Mouse (Mus musculus) fibroblast of lung, adult 2 months (primary cell): Measurements from ENCODE around the gene Ces2b.
"Not testable (repeated sequence)": the region's sequence is repeated elsewhere in the genome, so short reads cannot be mapped to it uniquely, and the experiment has no call there.

Source experiments
- DNase-seq: peaks from one replicate; pipeline ENCODE4 v3.0.0-alpha.2; 2011; ENCODE audit warnings: low read depth

Gene Ces2b

GRCm38 (mm10) chr8:104831440-104831839 lies at the start of gene Ces2b:
Gene Ces2b (plus strand): TSS chr8:104831572.
- DNase-seq = no peak

- DNase-seq = peak; percentile 8
Measured at GRCm38 (mm10) chr8:104787049-104787448, 44.3 kb upstream of the Ces2b start.

GRCm38 (mm10) chr8:104788929-104789328 lies 42.4 kb upstream of the Ces2b start:
- no peak for DNase-seq

DNA sequence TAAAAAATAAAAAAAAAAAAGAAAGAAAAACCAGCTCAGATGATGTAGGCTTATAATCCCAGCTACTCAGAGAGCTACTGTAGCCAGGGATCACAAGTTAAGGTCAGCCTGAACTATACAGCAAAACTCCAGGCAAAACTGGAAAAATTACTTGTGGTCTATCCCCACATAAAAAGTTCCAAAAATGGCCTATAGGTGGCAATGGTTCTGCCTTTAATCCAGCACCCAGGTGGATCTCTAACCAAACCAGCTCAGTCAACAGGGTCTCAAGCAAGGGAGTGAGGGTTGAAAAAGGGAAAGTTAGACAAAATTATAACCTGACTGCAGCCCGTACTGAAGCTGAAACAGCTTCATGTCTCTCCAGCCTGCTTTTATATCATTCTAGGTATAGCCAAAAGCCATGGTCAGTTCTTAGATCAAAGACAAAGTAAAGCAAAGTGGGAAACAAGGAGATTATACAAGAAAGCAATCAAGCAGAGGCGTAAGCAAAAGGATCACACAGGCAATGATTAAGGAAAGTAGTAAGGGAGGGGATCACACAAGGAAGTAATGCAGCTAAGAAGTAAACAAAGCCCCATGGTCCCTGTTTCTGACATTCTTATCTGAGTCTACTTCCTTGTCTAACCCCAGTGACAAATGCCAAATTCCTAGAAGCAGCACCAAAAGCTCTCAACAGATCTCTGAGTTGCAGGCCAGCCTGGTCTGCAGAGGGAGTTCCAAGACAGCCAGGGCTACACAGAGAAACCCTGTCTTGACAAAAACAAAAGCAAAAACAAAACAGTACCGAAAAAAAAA lies 41.3 kb upstream of the Ces2b start:
- DNase-seq = no peak

DNA sequence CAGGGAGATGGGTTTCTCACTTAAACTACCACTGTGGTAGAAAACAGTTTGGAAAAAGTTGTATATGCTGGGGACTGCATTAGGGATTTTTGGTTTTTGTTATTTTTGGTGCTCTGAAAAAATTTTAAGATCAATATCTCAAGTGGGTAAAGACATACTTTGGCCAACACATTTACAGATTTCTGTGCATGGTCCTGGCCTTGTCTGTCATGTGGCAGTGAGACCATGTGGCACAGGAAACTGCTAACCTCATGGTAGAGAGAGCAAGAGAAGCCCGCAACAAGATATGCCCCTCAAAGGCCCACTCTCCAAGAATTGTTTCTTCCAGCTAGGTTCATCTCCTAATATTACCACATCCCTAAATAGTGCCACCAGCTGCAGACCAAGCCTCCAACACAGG lies 32.0 kb upstream of the Ces2b start:
- DNase-seq = no peak

DNA sequence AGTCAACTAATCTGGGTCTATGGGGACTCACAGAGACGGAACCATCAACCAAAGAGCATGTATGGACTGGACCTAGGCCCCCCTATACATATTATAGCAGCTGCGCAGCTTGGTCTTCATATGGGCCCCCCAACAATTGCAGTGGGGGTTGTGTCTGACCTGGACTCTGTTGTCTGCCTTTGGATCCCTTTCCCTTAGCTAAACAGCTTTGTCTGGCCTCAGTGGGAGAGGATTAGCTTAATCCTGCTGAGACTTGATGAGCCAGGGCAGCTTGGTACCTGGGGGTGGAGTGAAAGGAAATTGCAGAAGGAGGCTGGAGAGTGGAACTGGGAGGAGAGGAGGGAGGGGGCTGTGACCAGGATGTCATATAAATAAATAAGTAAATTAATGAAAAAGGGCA lies 25.2 kb upstream of the Ces2b start:
- DNase-seq = no peak

DNA sequence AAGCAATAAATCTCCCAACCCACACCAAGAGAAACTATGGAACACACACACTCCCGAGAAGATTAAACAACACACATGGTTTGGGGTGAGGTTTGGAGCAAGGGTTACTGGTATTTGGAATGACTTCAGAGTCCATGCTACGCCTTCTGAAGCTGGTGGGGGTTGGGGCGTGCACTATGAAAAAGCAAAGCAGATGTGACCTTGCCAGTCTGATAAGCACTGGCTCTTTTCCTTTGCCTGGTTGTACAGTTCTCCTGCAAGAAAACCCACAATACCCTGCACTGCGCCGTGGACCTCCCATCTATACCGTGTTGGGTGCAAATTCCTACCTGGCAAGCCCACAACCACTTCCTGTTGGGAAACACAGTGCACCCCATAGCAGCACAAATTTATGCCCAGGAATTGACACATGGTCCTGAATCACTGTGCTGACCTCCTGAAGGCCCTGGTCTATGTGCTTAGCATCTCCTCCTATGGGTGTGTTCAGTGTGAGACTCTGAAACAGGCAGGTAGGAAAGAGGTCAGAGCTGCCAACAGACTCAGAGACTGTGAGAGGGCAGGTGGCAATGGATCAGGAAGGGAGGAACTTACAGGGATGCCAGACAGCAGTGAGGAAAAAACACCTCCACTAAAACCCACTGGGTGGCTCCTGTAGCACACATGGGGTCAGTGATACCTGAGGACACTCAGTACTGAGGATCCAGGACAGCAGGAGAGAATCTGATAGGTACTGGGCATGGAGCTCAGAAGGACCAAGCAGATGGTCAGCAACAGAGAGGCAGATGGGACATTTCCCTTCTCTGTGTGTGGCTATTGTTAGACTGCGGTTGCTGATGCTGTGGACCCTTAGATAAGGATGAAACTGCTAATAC lies 22.6 kb upstream of the Ces2b start:
- DNase-seq = no peak

DNA sequence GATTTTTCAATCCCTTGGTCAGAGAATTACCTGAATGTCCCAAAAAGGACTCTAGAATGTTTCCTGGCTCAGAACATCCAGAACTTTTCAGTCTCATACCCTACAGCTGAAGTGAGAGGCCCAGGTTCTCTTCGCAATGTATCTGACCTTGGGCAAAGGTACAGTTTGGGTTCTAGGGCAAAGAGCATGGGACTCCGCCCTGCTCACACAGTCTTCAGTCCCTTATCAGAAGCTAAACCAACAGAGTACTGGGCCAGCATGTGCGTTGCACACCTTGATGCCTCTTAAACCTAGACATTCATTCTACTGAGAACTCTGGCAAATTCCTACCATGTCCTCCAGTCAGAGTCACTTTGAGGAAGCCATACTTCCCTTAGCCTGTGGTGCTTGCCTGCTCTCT lies 21.9 kb upstream of the Ces2b start:
- DNase-seq = no peak

DNA sequence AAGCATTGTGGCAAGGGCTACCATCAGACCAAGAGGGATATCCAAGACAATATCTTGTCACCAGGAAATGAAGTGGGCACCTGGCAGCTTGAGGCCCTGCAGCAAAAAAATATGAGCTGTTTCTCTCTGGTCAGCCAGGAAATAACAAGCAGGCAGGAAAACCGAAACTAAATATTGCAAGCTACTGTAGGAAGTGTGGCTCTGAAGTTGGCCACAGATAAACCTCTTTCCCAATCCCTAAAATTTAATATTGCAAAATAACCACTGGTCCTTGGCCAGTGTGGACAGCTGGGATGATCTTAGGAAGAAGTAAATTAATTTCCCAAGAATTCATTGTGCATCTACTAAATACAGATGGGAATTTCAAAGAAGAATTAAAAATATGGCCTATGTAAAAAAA lies 4.5 kb upstream of the Ces2b start:
- DNase-seq = no peak

GRCm38 (mm10) chr8:104828221-104828620 lies 3.2 kb upstream of the Ces2b start:
- no peak for DNase-seq

DNA sequence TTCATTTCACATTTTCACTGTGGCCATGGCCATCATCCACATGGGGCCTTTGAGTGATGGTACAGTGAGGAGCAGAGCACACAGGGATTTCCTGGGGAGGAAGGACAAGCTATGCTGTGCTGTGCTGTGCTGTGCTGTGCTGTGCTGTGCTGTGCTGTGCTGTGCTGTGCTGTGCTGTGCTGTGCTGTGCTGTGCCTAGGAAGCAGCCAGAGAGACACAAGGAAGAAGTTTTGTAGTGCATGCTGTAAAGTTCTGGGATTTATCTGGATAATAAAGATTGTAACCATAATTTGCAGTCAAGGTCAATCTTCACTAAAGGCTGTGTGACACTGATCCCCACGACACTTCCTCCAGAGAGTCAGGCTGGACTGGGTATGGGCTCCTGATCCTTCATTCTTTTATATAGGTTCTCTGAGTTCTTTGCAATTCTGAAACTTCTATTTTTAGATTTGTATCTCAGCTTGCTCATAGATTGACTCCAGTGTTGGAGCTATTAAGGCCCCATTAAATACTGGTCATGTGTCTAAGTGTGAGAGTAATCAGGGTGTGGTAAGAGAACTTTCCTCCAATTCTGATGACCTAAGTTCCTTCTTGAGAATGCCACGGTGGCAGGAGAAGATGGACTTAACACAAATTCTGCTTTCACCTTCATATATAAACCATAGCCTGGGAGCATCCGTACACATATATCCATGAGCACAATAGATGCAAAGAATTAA lies 10.1 kb downstream of the Ces2b start:
- no peak for DNase-seq

DNA sequence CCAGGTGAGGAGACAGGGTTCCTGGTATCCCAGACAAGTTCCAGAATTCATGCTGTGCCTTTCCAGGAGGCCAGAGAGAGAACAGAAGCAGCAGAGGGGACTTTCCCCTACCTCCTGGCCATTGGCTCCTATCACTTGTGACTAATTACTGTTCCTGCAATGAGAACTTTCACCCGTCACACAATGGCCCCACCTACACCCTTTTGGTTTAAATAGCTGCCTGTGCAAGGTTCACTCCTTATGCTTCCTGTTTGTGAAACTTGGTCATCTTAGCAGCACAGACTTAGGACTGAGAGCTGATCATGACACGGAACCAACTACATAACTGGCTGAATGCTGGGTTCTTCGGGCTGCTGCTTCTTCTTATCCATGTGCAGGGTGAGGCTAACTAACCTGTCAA lies 15.5 kb downstream of the Ces2b start, which contains the start of gene Ces2c:
Gene Ces2c, plus strand, starts transcription at position 238 of the 400 bp plus-strand sequence.
- no peak for DNase-seq

DNA sequence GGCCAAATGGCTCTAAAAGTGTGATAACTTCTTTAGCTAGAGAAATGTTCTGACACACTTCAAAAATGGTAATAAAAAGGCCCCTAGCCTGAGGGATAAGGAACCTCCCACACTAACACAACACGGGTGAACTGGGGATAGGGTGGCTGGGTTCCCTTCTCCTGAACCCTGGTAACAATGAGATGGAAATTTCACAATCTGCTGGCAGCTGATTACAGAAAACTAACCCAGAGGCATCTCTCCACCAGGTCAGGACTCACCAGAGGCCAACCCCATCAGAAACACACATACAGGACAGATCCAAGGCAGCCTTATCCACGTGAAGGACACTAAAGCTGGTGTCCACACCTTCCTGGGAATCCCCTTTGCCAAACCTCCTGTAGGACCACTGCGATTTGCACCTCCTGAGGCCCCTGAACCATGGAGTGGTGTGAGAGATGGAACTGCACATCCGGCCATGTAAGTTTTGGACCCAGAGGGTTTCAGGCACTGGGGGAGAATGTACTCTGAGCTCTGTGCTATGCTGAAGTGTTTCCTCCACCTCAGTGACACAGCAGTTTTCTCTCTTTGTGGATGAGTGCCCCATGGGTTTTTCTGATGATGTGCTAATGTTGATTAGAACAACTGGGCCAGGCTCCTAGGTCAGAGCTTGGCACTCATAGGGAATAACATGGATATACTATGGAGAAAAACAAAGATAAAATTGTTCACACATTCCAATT lies 16.5 kb downstream of the Ces2b start:
- no peak for DNase-seq

- DNase-seq = not testable (repeated sequence)
Measured at GRCm38 (mm10) chr8:104866844-104867531, 35.6 kb downstream of the Ces2b start.

DNA sequence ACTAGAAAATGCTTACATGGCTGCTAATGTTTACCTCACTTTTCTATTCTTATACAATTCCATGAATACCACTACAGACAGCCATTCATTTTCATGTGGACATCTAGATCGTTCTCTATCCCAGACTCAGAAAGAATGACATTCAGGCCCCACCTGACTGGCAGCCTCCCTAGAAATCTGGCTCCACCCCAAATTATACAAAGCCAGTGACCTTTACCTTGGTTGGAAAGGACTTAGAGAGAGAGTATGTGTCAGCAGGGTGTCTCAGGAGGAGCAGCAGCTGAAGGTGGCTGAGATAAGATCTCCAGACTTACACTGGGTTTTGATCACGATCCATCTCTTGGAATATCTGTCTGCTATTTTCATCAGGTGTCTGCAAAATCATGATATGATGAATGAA lies 37.5 kb downstream of the Ces2b start:
- DNase-seq = not testable (repeated sequence)

- DNase-seq = not testable (repeated sequence)
Measured at GRCm38 (mm10) chr8:104886223-104886926, 55.0 kb downstream of the Ces2b start.
